Mouse (Mus musculus) spleen, adult 12 weeks (tissue): ENCODE data around the gene Gchfr.

Experiments used
- DNase-seq: peaks from one replicate; pipeline ENCODE4 v3.0.0; 2022; ENCODE audit warnings: low spot score

The Gchfr gene

DNA sequence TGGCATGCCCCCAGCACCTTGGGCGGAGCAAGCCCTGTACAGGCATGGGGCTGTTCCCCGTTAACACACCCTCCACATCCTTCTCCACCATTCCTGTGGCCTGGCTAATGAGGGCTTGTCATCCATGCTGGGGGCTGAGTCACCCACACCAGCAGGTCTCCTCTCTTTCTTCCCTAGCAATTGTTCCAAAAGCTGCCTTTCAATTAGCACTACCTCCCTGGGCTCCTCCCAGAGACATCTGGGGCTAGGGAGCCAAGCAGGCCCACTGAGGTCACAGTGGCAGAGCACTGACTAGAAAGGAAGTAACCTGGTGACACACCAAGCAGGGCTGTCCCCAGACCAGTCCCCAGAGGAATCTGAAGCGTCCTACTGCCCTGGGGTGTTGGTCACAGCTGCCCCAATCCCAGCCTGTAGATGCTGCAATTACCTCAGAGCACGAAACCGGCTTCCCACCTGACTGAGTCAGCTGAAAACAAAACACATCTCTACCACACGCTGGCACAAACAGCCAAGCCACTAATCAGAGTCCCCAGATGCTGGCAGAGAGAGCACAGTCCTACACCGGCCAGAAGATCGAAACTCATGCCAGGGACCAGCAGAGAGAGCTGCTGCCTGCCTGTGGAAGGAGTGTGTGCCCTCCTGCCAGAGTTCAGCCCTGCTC, 6.5 kb downstream of the Gchfr start, which contains the start of gene Gm14137:
Gm14137 (plus strand) TSS at position 519 of the 661 bp plus-strand sequence.
- no peak for DNase-seq

DNA sequence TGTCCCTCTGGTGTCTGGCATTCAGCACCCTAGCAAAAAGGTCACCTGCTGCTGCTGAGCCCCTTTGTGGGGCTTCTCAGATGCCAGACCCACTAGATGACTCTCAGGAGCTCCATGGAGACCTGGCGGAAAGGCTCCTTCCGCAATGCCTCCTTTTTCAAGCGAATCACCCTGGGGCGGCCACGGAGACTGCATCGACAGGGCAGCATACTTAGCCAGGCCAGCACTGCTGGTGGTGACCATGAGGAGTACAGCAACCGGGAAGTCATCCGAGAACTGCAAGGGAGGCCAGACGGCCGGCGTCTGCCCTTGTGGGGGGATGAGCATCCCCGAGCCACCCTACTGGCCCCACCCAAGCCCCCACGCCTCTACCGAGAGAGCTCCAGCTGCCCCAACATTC, 7.3 kb downstream of the Gchfr start:
- no peak for DNase-seq

- DNase-seq = no peak
Observed at GRCm38 (mm10) chr2:119175614-119176013, 8.0 kb downstream of the Gchfr start.

DNA sequence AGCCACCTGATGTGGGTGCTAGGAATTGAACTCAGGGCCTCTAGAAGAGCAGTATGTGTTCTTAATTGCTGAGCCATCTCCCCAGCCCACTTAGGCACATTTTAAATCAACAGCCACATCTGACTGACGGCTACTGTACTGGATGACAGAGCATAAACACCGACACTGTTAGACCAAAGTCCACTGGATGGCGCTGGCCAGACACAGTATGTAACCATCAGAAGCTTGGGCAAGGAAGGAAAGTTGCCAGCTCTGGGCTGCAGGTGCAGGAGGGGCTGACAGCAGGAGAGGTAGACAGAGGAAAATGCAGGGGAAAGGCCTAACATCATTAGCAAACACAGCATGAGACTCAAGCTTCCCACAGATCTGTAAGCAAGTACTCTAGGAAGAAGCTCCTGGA, 9.2 kb downstream of the Gchfr start:
- no peak for DNase-seq

DNA sequence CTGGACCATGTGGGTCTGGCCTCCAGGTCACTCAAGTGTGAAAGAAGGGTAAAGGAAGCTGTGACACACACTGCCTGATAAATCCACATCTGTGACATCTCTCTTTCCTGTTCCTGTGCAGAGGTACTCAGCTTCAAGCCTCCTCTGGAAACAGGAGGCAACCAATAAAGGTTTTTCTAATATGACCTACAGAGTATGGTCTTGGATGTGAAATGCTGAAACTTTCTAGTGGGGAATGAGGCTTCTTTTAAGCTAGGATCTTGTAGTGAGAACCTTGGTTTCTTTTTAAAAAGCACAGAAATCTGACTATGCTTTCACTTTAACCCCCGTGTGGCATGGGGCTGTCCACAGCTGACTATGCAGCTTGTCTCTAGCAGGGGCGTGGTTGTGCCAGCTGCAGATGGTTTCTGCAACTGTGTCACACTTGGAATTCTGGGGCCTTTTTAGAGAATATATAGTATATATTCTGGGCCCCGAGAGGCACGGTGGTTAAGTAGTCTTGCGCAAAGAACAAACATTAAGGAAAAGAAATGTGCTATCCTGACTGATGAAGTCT, 9.9 kb downstream of the Gchfr start:
- no peak for DNase-seq

- no peak for DNase-seq
Observed at GRCm38 (mm10) chr2:119182914-119183313, 15.3 kb downstream of the Gchfr start.

GRCm38 (mm10) chr2:119189029-119189710, 21.6 kb downstream of the Gchfr start:
- peak; percentile 78 for DNase-seq

- no peak for DNase-seq
Observed at GRCm38 (mm10) chr2:119190969-119191368, 23.4 kb downstream of the Gchfr start.

GRCm38 (mm10) chr2:119194140-119194539, 26.6 kb downstream of the Gchfr start:
- no peak for DNase-seq

GRCm38 (mm10) chr2:119196316-119197108, 28.9 kb downstream of the Gchfr start:
- DNase-seq = no peak

DNA sequence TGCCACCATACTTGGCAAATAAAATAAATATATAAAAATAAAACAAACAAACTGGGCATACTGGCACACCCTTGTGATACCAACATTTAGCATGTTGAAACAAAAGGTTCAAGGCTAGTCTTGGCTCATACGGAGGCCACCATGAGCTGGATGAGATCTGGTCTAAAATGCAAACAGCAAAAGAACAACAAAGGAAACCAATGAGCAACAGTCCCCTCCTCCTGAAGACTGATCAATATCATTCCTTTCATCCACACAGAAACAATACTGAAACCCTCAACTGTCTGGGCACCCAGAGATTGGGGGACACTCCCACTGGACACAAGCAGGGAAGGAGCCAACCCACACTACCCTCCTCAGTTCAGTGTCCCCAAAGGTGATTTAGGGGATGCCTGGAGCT, 29.9 kb downstream of the Gchfr start:
- no peak for DNase-seq

DNA sequence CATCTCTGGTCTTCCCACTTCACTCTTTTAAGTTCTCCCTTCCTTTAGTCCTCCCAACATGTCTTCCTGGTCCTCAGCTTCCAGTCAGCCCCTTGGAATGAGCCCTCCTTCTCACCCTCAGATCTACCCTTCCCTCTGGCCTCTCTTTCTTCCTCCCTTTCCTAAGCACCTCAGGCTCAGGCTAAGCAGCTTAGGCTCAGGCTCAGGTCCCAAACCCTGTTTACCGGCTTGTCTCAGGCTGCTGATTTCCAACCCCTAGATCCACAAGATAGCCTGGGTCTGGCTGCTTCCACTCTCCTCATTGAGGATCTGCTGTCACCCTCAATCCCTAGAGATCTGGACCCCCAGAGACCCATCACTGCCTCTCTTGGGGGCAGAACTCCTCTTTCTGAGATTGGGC, 30.5 kb downstream of the Gchfr start:
- no peak for DNase-seq

DNA sequence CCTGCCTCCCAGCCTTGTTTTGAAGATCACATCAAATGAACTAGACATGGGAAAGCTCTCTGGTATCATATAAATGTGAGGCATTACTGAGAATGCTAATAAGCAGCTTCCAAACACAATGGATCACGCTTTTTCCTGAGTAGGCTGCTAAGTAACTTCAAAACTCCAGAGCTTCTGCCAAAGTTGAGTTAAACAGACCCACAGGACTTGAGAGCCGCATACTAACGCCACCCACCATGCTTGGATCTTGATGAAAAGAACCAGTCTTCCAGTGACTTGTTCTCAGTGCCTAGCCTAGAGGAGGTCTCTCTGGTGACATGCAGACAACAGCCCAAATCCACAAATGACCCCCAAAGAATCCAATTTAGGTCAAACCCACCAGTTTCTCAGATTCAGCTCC, 31.4 kb downstream of the Gchfr start:
- no peak for DNase-seq

DNA sequence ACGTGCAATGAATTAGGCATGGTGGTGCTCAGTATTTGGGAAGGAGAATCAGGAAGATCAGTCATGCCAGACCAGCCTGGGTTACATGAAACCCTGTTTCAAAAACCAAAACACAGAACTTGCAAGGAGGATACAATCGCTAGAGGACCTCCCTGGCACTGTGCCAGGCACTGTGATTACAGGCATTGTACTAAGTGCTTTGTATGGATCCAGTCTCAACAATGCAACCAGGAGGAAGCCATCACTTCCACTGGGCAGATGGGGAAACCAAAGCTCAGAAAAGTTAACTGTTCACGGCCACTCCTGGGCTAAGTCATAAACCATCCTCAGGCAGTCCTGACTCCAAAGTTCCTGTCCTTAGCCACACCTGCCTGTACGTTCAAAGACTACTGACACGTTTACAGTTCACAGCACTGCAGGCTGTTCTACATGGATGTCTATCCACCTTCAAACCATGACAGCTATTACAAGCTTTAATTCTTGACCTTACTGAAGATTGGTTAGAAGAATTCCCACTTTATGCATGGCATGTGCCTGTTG, 35.4 kb downstream of the Gchfr start:
- DNase-seq = no peak

DNA sequence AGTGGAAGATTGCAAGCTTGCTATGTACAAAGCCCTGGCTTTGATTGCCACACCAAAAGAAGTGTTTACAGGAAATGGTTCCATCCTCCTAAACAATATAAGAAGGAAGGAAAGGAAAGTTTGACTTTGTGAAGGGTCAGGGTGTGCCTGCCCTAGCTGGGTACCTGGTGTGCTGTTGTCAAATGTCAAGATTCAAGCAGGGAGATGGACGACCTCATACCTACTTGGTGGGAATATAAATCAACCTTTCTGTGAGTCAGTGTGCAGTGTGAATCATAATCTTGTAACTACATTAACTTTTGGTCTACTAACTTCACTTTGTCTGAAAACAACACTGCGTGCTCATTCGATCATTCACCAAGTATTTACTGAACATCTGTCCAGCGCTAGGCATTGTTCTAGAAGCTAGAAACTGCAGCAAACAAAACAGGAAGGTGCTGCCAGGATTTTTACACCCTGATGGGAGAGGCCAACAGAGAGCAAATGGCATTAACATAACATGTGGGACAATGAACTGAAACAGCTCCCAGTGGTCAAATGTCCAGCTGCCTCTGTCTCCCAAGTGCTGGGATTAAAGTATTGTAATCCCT, 36.4 kb downstream of the Gchfr start:
- DNase-seq = no peak

- no peak for DNase-seq
Observed at GRCm38 (mm10) chr2:119207961-119208343, 40.4 kb downstream of the Gchfr start.

GRCm38 (mm10) chr2:119208344-119209175, 41.0 kb downstream of the Gchfr start, which contains the start of the genes Zfyve19 and Dnajc17:
Gene Zfyve19 (plus strand): TSS chr2:119208617.
Gene Dnajc17 (minus strand): TSS chr2:119208795.
- peak; percentile 92 for DNase-seq

- no peak for DNase-seq
Observed at GRCm38 (mm10) chr2:119209176-119209507, 41.6 kb downstream of the Gchfr start.
